Mouse (Mus musculus) heart, adult 2 months (tissue): ENCODE data around the gene Vmn2r13. TPM values are rescaled to one million over a fixed set of nuclear protein-coding genes. Genes with fewer than 3 reads are reported as not detected.
A peak's percentile ranks its signal among the peaks of the same experiment; 100 is the strongest.

Source experiments
- DNase-seq, 2 experiments: peaks; one replicate each; pipeline ENCODE4 v3.0.0; 2021
- H3K27ac ChIP-seq: fragments of 200-600 bp; 2 replicates; pipeline ENCODE4 v1.8.1; 2022
- H3K27me3 ChIP-seq: fragments of 200-500 bp; 2 replicates; pipeline ENCODE4 v1.6.1; 2012; ENCODE audit warnings: mild to moderate bottlenecking, low read length, inconsistent platforms, mixed read lengths; ENCODE audit not compliant: control insufficient read depth, insufficient read depth
- H3K36me3 ChIP-seq: fragments of 200-500 bp; 2 replicates; pipeline ENCODE4 v1.6.1; 2012; ENCODE audit warnings: low read length, inconsistent platforms; ENCODE audit not compliant: control insufficient read depth, insufficient read depth
- H3K4me1 ChIP-seq: fragments of 200-500 bp; 2 replicates; pipeline ENCODE4 v1.6.1; 2011; ENCODE audit warnings: low read length; ENCODE audit not compliant: control insufficient read depth, insufficient read depth
- H3K4me3 ChIP-seq: fragments of 200-600 bp; 2 replicates; pipeline ENCODE4 v1.8.1; 2022
- H3K79me2 ChIP-seq: fragments of 200-500 bp; replicated peaks from 2 replicates; pipeline ENCODE4 v1.6.1; 2012; ENCODE audit warnings: mild to moderate bottlenecking, inconsistent platforms, low read length, moderate library complexity, mixed read lengths; ENCODE audit not compliant: control insufficient read depth, insufficient read depth
- H3K9ac ChIP-seq: fragments of 200-500 bp; 2 replicates; pipeline ENCODE4 v1.6.1; 2012; ENCODE audit warnings: low read depth, mild to moderate bottlenecking, control low read depth, inconsistent platforms, low read length, mixed read lengths
- CTCF ChIP-seq: fragments of 200-600 bp; IDR thresholded peaks from 2 replicates; pipeline ENCODE4 v1.8.1; 2022; ENCODE audit warnings: antibody characterized with exemption, mild to moderate bottlenecking, moderate library complexity
- EP300 ChIP-seq: fragments of 200-500 bp; IDR thresholded peaks from 2 replicates; pipeline ENCODE4 v1.6.1; 2011; ENCODE audit warnings: low read depth, low read length, control low read depth; ENCODE audit not compliant: insufficient read depth
- POLR2A ChIP-seq: fragments of 200-500 bp; IDR thresholded peaks from 2 replicates; pipeline ENCODE4 v1.6.1; 2011; ENCODE audit warnings: mild to moderate bottlenecking, low read depth, low read length, control low read depth; ENCODE audit not compliant: insufficient read depth
- WGBS: fragments of 180-500 bp; shearing (Covaris S2); methylation state at CpG from one replicate; pipeline ENCODE4 v1.1.7; 2018; 5-methylcytosine and 5-hydroxymethylcytosine counted together
- intact Hi-C: fragments of 180-260 bp; cut with DNase I; formaldehyde crosslinking; loops from one replicate; pipeline ENCODE4 v1.15.1; 2025
- polyA plus RNA-seq: library from polyadenylated mRNA; depleted of rRNA; stranded (reverse); fragments of >200 nt; gene quantifications from 2 replicates; pipeline ENCODE4 v1.2.3, GENCODE M21; 2012; rRNA removed
- total RNA-seq, 2 experiments: library from RNA; stranded (reverse); gene quantifications; 2 replicates each; pipeline ENCODE4 v1.2.3; 2021

Vmn2r13 gene
- total and polyA plus RNA-seq, 3 experiments, result not detected

- H3K9ac ChIP-seq, result no peak overlapping the region
Observed at GRCm38 (mm10) chr5:109139546-109139945, 52.5 kb downstream of the Vmn2r13 start.

GRCm38 (mm10) chr5:109136731-109137130 lies 55.3 kb downstream of the Vmn2r13 start:
- no peak overlapping the region for H3K9ac ChIP-seq
- intact Hi-C loops, result no loop called here

More at GRCm38 (mm10) chr5:109139546-109139945, 52.5 kb downstream of the Vmn2r13 start:
- H3K79me2 ChIP-seq, result no peaks in the 10 kb centered on the region
- WGBS, result 66% methylated on average over 2 of the region's 2 CpGs
- no peaks in the 10 kb centered on the region for H3K36me3 ChIP-seq
- no peak for DNase-seq
- no peak overlapping the region for H3K4me3 ChIP-seq
- no peak overlapping the region for H3K27ac ChIP-seq
- intact Hi-C loops, result no loop called here
- TF ChIP-seq CTCF (0 out of 2 replicates have a peak, but pooled peaks have one; percentile 8), EP300 (no peak)
- H3K4me1 ChIP-seq, result no peaks in the 10 kb centered on the region
- no peaks in the 10 kb centered on the region for H3K27me3 ChIP-seq

More at GRCm38 (mm10) chr5:109136731-109137130, 55.3 kb downstream of the Vmn2r13 start:
- Histone ChIP-seq H3K4me3 (no peak overlapping the region), H3K36me3 (no peaks in the 10 kb centered on the region), H3K27me3 (no peaks in the 10 kb centered on the region), H3K79me2 (no peaks in the 10 kb centered on the region), H3K27ac (no peak overlapping the region), H3K4me1 (no peaks in the 10 kb centered on the region)
- TF ChIP-seq EP300 (no peak), CTCF (no peak), POLR2A (no peak)
- no peak for DNase-seq
- 63% methylated on average over 2 of the region's 2 CpGs for WGBS

Other genes starting within 250 kb of the Vmn2r13 start
- not detected for gene Vmn2r10, start 185.7 kb downstream of the Vmn2r13 start, total RNA-seq
- not detected in 2 replicates for gene Vmn2r10, start 185.7 kb downstream of the Vmn2r13 start, polyA plus RNA-seq
- gene Vmn2r11, start 132.6 kb downstream of the Vmn2r13 start, total RNA-seq, result not detected
- gene Vmn2r11, start 132.6 kb downstream of the Vmn2r13 start, polyA plus RNA-seq, result not detected in 2 replicates
- not detected for gene Vmn2r12, start 94.2 kb downstream of the Vmn2r13 start, total RNA-seq
- gene Vmn2r12, start 94.2 kb downstream of the Vmn2r13 start, polyA plus RNA-seq, result not detected in 2 replicates
- not detected for gene Vmn2r14, start 32.5 kb upstream of the Vmn2r13 start, total RNA-seq
- not detected in 2 replicates for gene Vmn2r14, start 32.5 kb upstream of the Vmn2r13 start, polyA plus RNA-seq
- not detected for gene Vmn2r15, start 105.4 kb upstream of the Vmn2r13 start, total RNA-seq
- not detected in 2 replicates for gene Vmn2r15, start 105.4 kb upstream of the Vmn2r13 start, polyA plus RNA-seq
- gene Vmn2r16, start 138.0 kb upstream of the Vmn2r13 start, total RNA-seq, result not detected
- gene Vmn2r16, start 138.0 kb upstream of the Vmn2r13 start, polyA plus RNA-seq, result not detected in 2 replicates
- gene Vmn2r17, start 227.5 kb upstream of the Vmn2r13 start, total RNA-seq, result not detected
- gene Vmn2r17, start 227.5 kb upstream of the Vmn2r13 start, polyA plus RNA-seq, result not detected in 2 replicates